Mouse (Mus musculus) liver, postnatal 0 days (tissue): ENCODE data around the gene Prkca. TPM values are rescaled to one million over a fixed set of nuclear protein-coding genes. Genes with fewer than 3 reads are reported as not detected.

Experiments
- ATAC-seq: fragments of 200-750 bp; cut with Nextera tagmentation; 2 replicates; pipeline ENCODE4 v1.8.0; 2017; ENCODE audit warnings: mild to moderate bottlenecking, moderate library complexity
- DNase-seq: peaks from one replicate; pipeline ENCODE4 v3.0.0-alpha.2; 2016
- H3K27ac ChIP-seq: fragments of 300-500 bp; sonication (generic); 2 replicates; pipeline ENCODE4 v1.5.1; 2014; ENCODE audit warnings: antibody characterized with exemption, moderate library complexity, mild to moderate bottlenecking, low read depth
- H3K27me3 ChIP-seq: fragments of 300-500 bp; sonication (generic); 2 replicates; pipeline ENCODE4 v1.6.1; 2014; ENCODE audit warnings: low read length, control low read depth, mixed read lengths; ENCODE audit not compliant: insufficient read depth
- H3K36me3 ChIP-seq: fragments of 300-500 bp; sonication (generic); replicated peaks from 2 replicates; pipeline ENCODE4 v1.6.1; 2014; ENCODE audit warnings: mild to moderate bottlenecking, control low read depth, low read length, moderate library complexity, mixed read lengths; ENCODE audit not compliant: insufficient read depth
- H3K4me1 ChIP-seq: fragments of 300-500 bp; sonication (generic); 2 replicates; pipeline ENCODE4 v1.6.1; 2014; ENCODE audit warnings: antibody characterized with exemption, mild to moderate bottlenecking, control low read depth; ENCODE audit not compliant: insufficient read depth
- H3K4me2 ChIP-seq: fragments of 300-500 bp; sonication (generic); 2 replicates; pipeline ENCODE4 v1.6.1; 2014; ENCODE audit warnings: low read depth, mild to moderate bottlenecking, low read length, moderate library complexity, mixed read lengths
- H3K4me3 ChIP-seq: fragments of 300-500 bp; sonication (generic); 2 replicates; pipeline ENCODE4 v1.5.1; 2014; ENCODE audit warnings: low read depth, low read length
- H3K9ac ChIP-seq: fragments of 300-500 bp; sonication (generic); replicated peaks from 2 replicates; pipeline ENCODE4 v1.6.1; 2014; ENCODE audit warnings: mild to moderate bottlenecking, moderate library complexity
- H3K9me3 ChIP-seq: fragments of 300-500 bp; sonication (generic); 2 replicates; pipeline ENCODE4 v1.6.1; 2016; ENCODE audit warnings: mild to moderate bottlenecking, control low read depth, low read length, mixed read lengths
- CTCF ChIP-seq: sonication (generic); IDR thresholded peaks from 2 replicates; pipeline ENCODE4 v1.5.1; 2016; ENCODE audit warnings: antibody characterized with exemption, low read depth
- EP300 ChIP-seq: IDR thresholded peaks from 2 replicates; pipeline ENCODE4 v1.6.1; 2016; ENCODE audit warnings: antibody characterized with exemption, low read depth, mild to moderate bottlenecking
- WGBS: fragments of 180-500 bp; shearing (Covaris S2); extraction: QIAGEN DNeasy Blood & Tissue Kit; methylation state at CpG from one replicate; pipeline ENCODE4 v1.1.7; 2014; ENCODE audit not compliant: insufficient replicate concordance; 5-methylcytosine and 5-hydroxymethylcytosine counted together
- polyA plus RNA-seq: library from polyadenylated mRNA; unstranded; fragments of >200 nt; fragmentation: Nextera tagmentation; extraction: Ambion mirVana; gene quantifications from 2 replicates; pipeline ENCODE4 v1.2.1, GENCODE M21; 2015

Prkca gene
- polyA plus RNA-seq, 1 experiment from 2014 or later: 3.0 TPM

DNA sequence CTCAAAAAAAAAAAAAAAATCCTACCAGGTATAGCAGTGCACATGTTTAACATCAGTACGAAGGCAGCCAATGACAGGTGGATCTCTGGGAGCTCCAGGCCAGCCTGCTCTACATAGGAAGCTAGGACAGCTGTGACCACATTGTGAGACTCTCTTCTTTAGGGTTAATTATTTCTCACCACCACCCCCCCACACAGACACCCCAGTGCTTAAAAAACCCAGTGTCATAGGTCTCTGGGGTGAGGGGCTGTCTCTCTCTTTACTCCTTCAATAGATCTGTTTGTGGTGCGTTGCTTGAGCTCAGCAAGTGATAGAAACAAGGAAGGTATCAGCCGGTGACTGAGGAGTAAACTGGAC is 94.7 kb downstream of the Prkca start:
- no peak overlapping the region for H3K27ac ChIP-seq
- WGBS: 51% methylated on average over 3 of the region's 3 CpGs
- H3K36me3 ChIP-seq: no peaks in the 10 kb centered on the region
- TF ChIP-seq EP300 (no peak), CTCF (no peak)
- DNase-seq: no peak
- H3K9me3 ChIP-seq: no peaks in the 10 kb centered on the region
- no peak overlapping the region for H3K4me2 ChIP-seq
- H3K4me3 ChIP-seq: no peak overlapping the region
- H3K27me3 ChIP-seq: no peaks in the 10 kb centered on the region
- H3K4me1 ChIP-seq: peaks cover 54% of the 10 kb centered on the region
- ATAC-seq: no peak
- no peak overlapping the region for H3K9ac ChIP-seq

- Histone ChIP-seq H3K4me2 (peak overlapping the region; percentile 36; the same call in 1 of the 2 replicates), H3K27me3 (no peaks in the 10 kb centered on the region), H3K9ac (no peak overlapping the region), H3K4me3 (no peak overlapping the region), H3K27ac (no peak overlapping the region), H3K36me3 (no peaks in the 10 kb centered on the region), H3K9me3 (no peaks in the 10 kb centered on the region), H3K4me1 (peaks cover 50% of the 10 kb centered on the region)
- WGBS: 26% methylated on average over 12 of the region's 12 CpGs
- TF ChIP-seq CTCF (no peak), EP300 (no peak)
- no peak for ATAC-seq
- DNase-seq: no peak
Measured at GRCm38 (mm10) chr11:108248218-108249046, 95.3 kb downstream of the Prkca start.

DNA sequence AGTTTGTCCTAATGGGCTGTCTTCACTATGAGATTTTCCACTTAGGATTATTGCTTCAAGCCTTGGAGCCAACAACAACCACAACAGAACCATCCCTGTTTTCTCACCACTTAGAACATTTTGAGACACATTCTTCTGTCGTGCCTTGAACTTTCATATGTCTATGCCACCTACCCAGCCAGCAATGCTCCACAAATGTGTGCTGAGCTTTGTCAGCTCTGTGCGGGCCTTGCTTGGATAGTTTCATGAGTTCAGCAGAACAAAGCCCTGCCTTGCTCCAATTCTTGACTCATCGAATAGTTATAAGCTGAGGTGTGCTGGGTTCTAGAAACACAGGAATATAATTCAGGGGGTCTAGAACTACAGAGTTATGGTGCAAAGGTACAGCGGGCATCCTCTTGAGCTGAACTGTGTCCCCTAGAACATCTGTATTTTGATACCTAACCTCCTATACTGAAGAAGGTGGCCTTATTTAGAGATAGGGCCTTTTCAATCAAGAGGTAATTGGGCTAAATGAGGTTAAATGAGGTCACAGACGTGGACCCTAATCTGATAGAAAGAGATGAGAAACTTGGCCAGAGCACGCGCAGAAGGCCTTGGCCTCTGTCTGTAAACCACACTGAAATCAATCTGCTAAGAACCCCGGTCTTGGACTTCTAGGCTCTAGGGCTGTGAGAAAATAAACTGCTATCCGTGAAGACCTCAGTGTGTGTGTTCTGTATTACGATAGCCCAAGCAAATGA is 96.4 kb downstream of the Prkca start:
- Histone ChIP-seq H3K9ac (no peak overlapping the region), H3K4me3 (no peak overlapping the region), H3K36me3 (no peaks in the 10 kb centered on the region), H3K27me3 (no peaks in the 10 kb centered on the region), H3K4me2 (no peak overlapping the region), H3K9me3 (no peaks in the 10 kb centered on the region), H3K27ac (no peak overlapping the region), H3K4me1 (peaks cover 42% of the 10 kb centered on the region)
- ATAC-seq (no peak), DNase-seq (no peak)
- TF ChIP-seq CTCF: no peak
- TF ChIP-seq EP300: no peak
- WGBS: 78% methylated on average over 10 of the region's 10 CpGs

GRCm38 (mm10) chr11:108246267-108246702 is 97.4 kb downstream of the Prkca start:
- Histone ChIP-seq H3K9me3 (no peaks in the 10 kb centered on the region), H3K4me3 (no peak overlapping the region), H3K9ac (no peak overlapping the region), H3K4me2 (no peak overlapping the region), H3K4me1 (peaks cover 34% of the 10 kb centered on the region), H3K27ac (no peak overlapping the region), H3K36me3 (no peaks in the 10 kb centered on the region), H3K27me3 (no peaks in the 10 kb centered on the region)
- TF ChIP-seq CTCF (no peak), EP300 (peak; percentile 66; the same call in 1 of the 2 replicates)
- 34% methylated on average over 4 of the region's 4 CpGs for WGBS
- DNase-seq: no peak
- peak; percentile 66 for ATAC-seq

GRCm38 (mm10) chr11:108244241-108244640 is 99.5 kb downstream of the Prkca start:
- no peak for DNase-seq

DNA sequence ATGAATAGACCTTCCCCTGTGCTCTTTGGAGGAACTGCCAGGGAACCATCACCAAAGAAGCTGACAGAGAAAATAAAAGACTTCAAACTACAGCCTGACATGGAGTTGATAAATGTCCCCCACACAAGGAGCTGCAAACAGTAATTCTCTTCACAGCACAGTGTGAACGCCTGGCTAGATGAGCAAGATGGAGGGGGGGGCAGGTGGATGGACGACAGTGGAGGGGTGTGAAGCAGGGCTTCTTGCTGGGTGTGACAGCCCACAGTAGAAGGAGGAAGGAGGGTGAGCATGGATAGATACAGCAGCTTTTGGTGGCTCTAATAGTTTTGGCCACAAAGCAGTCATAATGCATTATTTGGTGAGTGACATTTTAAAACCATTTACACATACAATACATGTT is 100.1 kb downstream of the Prkca start:
- Histone ChIP-seq H3K36me3 (no peaks in the 10 kb centered on the region), H3K4me1 (peaks cover 15% of the 10 kb centered on the region), H3K9me3 (no peaks in the 10 kb centered on the region), H3K4me3 (no peak overlapping the region), H3K9ac (no peak overlapping the region), H3K27me3 (no peaks in the 10 kb centered on the region), H3K4me2 (no peak overlapping the region), H3K27ac (no peak overlapping the region)
- WGBS: 47% methylated on average over 2 of the region's 2 CpGs
- ATAC-seq (no peak), DNase-seq (no peak)
- TF ChIP-seq CTCF (no peak), EP300 (no peak)

More at GRCm38 (mm10) chr11:108244241-108244640, 99.5 kb downstream of the Prkca start:
- TF ChIP-seq EP300 (no peak), CTCF (no peak)
- no peak overlapping the region for H3K4me3 ChIP-seq
- no peak overlapping the region for H3K27ac ChIP-seq
- H3K4me1 ChIP-seq: peaks cover 19% of the 10 kb centered on the region
- H3K4me2 ChIP-seq: no peak overlapping the region
- no peaks in the 10 kb centered on the region for H3K9me3 ChIP-seq
- no peaks in the 10 kb centered on the region for H3K27me3 ChIP-seq
- H3K9ac ChIP-seq: no peak overlapping the region
- H3K36me3 ChIP-seq: no peaks in the 10 kb centered on the region
- no peak for ATAC-seq
- 25% methylated on average over 2 of the region's 2 CpGs for WGBS
